Mouse (Mus musculus): ENCODE data around the gene Fgf4. TPM values are rescaled to one million over a fixed set of nuclear protein-coding genes. Genes with fewer than 3 reads are reported as not detected.

The Fgf4 gene
- total RNA-seq (2022) = not detected

DNA sequence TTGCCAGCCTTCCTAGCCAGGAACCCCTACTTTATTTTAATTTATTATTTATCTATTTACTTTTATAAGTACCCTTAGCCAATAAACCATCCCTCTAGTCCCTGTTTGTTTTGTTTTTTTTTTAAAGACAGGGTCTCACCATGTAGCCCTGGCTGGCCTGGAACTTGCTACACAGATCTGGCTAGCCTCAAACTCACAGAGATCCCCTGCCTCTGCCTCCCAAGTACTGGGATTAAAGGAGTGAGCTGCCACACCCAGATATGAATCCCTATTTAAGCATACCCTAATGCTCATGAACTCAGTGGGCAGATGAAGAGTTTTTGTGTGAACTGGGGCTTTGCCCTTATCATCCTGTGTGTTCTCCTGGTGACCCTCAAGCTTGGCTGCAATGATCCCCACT lies at the start of gene Fgf4:
Gene Fgf4, plus strand, starts transcription at position 301 of the 400 bp plus-strand sequence.
- no peak for DNase-seq (ENCODE audit: low spot score)

DNA sequence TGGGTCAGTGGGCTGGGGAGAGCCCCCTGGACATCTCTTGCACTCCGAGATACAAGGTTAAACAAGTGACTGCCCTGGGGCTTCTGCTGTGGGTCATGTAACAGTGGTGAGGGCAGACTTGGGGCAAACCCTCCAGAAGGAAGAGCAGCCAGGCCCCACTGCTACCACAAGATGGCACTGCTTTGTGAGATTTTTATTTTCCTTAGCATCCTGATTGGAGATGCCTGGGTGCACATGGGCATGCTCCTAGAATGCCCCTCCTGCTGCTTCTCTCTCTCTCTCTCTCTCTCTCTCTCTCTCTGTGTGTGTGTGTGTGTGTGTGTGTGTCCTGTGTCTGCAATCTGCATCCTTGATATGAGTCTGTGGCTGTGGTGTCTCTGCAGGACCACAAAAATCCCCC lies 48.7 kb upstream of the Fgf4 start:
- no peak for DNase-seq (ENCODE audit: low spot score)

DNA sequence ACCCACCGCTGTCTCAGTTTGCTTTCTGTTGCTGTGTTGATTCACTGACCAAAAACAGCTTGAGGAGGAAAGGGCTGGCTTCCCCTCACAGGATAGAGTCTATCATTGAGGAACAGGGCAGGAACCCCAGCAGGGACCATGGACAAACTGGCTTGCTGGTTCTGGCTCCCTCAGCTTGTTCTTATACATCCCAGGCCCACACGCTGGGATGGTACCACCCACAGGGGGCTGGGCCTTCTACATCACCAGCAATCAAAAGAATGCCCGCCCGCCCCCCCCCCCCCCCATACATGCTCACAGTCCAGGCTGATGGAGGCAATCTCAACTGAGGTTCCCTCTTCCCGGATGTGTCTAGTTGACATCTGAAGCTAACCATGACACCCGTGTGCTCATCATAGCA lies 40.1 kb upstream of the Fgf4 start:
- DNase-seq (ENCODE audit: low spot score) = no peak

DNA sequence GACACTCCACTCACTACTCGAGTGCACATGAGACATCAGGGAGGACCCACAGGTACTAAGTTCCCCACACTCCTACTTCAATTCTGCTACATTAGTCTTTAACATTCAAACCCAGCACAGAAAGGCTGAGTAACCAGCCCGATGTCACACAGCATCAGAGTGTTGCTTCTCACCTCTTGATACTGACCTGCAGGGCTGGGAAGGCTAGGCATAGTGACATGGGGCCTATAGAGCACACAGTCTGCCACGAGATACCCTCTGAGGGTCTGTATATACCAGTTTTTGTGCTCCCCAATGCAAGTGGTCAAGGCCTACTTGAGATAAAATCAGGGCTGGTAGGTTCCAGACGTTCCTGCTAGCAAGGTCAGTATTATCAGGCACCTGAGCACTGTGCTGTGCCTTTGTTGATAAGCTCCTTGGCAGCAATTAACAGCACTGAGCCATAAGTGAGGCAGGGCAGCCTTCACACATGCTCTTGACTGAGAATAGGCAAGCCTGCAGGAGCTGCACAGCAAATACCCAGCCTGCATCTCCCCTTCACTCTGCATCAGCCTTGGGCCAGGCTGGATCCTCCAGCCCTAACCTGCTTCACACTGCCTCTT lies 39.1 kb upstream of the Fgf4 start:
- DNase-seq (ENCODE audit: low spot score) = no peak

GRCm38 (mm10) chr7:144811521-144811920 lies 35.6 kb upstream of the Fgf4 start:
- no peak for DNase-seq (ENCODE audit: low spot score)

GRCm38 (mm10) chr7:144821901-144822300 lies 25.3 kb upstream of the Fgf4 start:
- DNase-seq (ENCODE audit: low spot score) = no peak

GRCm38 (mm10) chr7:144823988-144824387 lies 23.2 kb upstream of the Fgf4 start:
- DNase-seq (ENCODE audit: low spot score) = peak; percentile 10

DNA sequence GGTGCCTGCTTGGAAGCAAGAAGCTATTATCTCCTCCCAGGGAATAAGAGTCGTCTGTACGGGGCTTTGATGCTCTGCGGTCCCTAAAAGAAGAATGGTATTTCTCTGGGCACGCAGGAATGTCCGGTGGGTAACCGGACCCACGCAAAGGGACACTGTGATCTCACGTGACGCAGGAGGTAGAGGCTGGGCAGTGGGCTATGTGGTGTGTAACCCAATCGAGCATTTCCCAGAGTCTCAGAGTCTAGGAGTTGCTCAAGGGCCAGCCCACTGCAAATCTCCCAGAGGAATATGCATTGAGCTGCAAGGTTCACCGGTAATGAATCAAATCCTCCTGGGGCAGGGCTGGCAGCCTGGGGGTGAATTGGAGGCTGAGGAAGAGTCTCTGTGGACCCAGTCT lies 18.8 kb upstream of the Fgf4 start:
- no peak for DNase-seq (ENCODE audit: low spot score)

GRCm38 (mm10) chr7:144837891-144838488 lies 9.2 kb upstream of the Fgf4 start, which contains the start of gene Fgf3:
Gene Fgf3, plus strand, starts transcription at chr7:144838083.
- no peak for DNase-seq (ENCODE audit: low spot score)

DNA sequence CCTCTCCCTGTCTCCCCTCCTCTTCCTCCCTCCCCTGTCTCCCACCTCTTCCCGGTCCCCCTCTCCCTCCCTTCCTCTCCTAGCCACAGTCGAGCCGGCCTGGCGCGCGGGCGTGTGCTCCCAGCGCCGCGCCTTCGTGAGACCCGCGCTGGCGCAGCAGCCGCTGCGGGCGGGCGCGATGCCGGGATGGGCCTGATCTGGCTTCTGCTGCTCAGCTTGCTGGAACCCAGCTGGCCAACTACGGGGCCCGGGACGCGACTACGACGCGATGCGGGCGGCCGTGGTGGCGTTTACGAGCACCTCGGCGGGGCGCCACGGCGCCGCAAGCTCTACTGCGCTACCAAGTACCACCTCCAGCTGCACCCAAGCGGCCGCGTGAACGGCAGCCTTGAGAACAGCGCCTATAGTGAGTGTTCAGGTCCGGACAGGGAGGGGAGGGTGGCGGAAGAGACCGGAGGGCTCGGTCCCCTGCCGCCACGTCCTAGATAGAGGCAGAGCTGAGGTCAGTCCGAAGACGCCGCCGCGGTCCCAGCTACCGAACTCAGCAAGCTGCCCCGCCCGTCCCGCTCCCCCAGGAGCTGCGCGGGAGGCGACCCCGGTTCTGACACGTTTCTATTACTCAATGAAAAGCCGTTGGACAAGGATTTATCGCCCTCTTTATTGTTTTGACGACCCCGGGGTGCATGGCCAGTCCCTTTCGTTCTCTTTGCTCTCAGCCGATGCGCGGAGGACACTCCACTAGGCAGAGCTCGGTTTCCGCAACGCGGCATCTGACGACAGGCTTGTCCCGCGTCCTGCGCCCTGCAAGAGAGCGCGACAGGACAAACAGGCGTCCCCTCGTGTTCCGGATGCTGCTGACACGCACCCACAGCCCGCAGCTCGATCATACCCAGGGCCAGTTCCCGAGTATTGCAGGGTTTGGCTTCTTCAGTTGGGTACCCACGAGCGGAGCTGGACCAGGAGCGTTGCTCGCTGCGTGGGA lies 8.4 kb upstream of the Fgf4 start:
- no peak for DNase-seq (ENCODE audit: low spot score)

DNA sequence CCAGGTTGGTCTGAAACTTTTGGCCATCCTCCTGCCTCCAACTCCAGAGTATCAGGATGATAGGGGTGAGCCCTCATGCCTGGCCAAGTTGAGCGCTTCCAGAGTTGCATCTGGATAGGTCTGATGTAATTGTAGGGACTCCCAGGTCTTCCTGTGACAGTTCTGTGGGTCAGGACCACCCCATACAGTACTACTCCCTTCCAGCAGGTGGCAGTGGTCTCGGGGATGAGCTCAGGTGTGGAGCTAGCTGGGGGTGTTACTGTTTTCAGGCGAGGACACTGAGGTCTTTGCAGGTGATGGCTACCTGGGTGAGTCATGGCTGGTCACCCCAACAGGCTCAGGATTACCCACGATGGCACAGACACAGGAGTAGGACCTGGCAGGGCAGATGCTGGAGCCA lies 1.0 kb upstream of the Fgf4 start:
- DNase-seq (ENCODE audit: low spot score) = peak; percentile 10

GRCm38 (mm10) chr7:144851321-144851720 lies 4.2 kb downstream of the Fgf4 start:
- DNase-seq (ENCODE audit: low spot score) = no peak

DNA sequence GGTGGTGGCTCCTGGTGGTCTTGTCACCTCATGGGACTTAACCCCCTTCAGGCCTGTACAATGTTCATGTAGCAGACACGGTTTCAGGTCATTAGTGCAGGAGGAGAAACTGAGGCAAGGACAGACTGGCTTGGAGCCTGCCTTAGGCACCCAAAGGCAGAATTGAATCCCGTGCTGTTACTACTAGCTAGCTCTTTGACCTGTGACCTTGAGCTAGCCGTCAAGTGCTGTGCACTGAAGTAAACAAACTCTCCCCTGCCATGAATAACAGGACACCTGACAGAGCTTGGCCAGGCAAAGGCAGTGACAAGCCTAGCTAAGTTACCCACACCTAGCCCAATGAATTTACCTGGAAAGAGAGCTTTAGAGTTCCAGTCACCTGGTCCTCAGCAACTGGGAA lies 7.8 kb downstream of the Fgf4 start:
- DNase-seq (ENCODE audit: low spot score) = no peak

- DNase-seq (ENCODE audit: low spot score) = no peak
These were observed 10.0 kb downstream of the Fgf4 start for GRCm38 (mm10) chr7:144857158-144857557.

DNA sequence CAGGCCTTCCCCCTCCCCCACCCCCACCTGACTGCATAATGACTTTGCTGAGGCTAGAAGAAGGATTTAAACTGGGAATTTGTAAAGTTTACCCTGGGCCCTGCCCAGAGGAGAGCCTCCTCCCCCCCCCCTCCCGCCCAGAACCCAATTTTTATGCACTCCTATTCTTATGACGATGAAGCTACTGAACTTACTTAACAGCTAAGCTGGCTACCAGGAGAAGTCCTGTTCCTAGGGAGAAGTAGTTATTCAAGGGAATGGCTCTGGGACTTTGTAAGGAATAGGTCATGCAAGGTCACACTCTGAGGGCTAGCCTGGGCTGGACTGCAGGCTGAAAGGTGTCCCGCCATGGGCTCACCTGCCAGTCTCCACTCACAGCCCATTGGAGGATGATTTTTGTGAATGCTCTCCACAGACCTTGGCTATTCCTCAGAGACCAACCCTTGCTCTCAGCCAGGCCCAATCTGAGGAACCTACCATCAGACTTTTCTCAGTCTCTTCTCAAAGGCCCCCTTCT lies 10.7 kb downstream of the Fgf4 start:
- DNase-seq (ENCODE audit: low spot score) = no peak

DNA sequence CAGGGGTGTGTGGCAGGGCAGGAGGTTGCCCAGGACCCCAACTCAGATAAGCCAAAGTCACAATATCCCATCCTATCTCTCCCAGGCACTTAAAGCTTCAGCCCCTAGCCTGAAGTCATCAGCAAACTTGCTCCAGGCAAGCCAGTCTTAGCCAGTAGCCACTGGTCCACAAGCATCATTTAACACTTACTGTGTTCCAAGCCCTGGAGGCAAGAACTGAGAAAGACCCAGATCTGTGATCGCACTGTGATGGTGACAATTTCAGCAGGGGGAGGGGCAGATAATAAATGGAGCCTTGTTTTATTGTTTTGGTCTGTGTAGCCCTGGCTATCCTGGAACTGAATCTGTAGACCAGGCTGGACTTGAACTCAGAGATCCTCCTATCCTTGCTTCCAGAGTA lies 11.5 kb downstream of the Fgf4 start:
- no peak for DNase-seq (ENCODE audit: low spot score)

GRCm38 (mm10) chr7:144861056-144861768 lies 14.0 kb downstream of the Fgf4 start:
- no peak for DNase-seq (ENCODE audit: low spot score)

- DNase-seq (ENCODE audit: low spot score) = no peak
These were observed 14.6 kb downstream of the Fgf4 start for GRCm38 (mm10) chr7:144861769-144862070.

- no peak for DNase-seq (ENCODE audit: low spot score)
These were observed 15.0 kb downstream of the Fgf4 start for GRCm38 (mm10) chr7:144862126-144862525.

GRCm38 (mm10) chr7:144862712-144863111 lies 15.5 kb downstream of the Fgf4 start:
- no peak for DNase-seq (ENCODE audit: low spot score)

DNA sequence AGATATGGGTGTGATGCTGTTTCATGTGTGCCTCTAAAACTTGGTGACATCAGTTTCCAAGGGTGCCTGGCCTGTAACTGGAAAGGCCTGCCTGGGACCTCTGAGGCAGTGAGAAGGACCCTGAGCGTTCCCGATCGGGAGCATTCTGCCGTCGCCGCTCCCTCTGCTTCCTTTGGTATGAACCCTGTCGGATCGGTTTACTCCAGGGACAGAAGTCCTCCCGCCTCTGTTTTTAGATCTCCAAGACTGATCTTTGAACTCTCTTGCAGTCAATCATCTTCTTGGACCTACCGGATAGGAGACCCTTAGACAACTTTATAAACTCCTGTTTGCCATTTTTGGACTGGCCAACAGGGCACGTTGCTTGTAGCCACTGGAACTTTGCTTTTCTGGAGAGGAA lies 16.0 kb downstream of the Fgf4 start:
- DNase-seq (ENCODE audit: low spot score) = no peak

GRCm38 (mm10) chr7:144864160-144864670 lies 17.0 kb downstream of the Fgf4 start:
- no peak for DNase-seq (ENCODE audit: low spot score)

Measured in heart, adult 8-10 months (tissue).